Mouse (Mus musculus) thymus, postnatal 10 days (tissue): ENCODE measurements around the gene Stx6.
A peak's percentile ranks its signal among the peaks of the same experiment; 100 is the strongest.

ENCODE experiments used
- DNase-seq, 2 experiments: peaks; one replicate each; pipeline ENCODE4 v3.0.0; 2021; ENCODE audit warnings: low spot score in 2 of 2

The Stx6 gene

DNA sequence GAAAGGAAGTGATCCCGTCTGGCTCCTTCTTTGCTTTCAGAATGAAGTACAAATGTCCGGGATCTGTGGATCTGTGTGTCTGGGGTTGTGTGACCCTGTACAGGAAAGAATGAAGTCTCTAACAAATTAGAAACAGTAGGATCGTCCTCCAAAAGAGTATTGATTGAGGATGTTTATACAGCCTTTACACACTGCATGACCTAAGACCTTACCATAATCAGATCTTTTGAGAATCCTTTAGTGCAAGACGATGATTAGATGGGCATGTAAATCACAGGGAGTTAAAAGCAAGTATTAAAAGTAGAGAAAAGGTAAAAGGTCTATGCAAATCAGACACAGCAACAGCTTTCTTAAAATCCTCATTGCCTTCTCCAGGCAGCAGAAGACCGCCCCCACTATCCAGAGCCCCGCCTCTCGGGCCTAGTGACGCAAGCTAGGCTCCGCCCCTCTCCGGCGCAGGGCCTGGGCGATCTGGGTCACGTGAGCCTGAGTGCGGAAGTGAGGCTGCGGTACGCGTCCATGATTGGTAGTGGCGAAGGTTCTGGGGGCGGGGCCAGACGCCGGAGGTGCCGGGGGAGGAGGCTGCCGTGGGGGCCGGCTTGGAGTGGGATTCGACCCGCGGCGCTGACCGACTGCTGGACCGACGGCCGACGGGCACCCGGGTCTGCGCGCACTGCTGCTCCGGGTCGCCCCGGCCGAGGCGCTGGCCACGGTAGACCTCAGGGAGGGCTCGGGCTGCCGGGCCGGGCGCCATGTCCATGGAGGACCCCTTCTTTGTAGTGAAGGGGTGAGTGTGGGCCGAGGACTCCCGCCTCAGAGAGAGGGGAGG, at the start of gene Stx6:
TSS of gene Stx6 (plus strand) at position 575 of the 829 bp plus-strand sequence.
- peak; percentile 98 to 99 for DNase-seq

DNA sequence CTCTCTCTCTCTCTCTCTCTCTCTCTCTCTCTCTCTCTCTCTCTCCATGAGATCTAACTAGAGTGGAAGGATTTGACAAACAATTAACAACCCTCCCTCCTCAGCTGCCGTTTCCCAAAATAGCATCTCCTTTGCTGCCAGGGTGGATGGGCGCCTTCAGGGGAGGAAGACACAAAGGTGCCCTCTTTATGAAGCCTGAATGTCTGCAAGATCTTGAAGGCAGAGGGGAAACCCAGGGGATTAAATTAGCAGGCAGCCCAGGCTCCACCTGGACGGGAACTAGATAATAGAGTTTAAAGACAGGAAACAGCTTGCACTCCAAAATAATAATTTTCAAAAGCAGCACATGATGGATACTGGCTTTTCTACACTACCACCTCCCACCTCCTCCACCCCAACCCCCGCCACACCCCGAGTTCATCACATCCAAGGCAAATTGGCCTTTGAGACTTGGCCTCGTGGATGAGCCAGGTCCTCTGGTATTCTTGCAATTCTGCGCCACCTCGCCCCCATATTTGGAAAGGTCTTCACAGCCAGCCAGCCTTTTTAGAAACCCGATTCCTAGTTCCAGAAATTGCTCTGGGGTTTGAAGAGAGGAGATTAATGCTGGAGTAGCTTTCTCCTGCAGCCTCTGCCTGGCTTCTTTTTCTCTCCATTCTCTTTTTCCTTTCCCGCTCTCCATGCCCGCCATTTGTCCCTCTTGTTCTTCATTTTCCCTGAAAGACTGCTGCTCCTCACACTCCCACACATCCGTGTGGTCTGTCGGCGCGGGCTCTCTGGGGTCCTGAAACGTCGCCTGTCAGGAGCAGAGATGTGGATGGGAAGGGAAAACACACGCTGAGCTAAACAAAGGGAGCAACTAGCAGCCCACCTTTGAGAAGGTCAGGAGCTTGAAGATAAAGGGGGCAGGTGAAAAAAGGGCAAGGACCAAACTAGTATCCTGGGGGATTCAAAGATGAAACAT, 48.8 kb upstream of the Stx6 start:
- DNase-seq: no peak

DNA sequence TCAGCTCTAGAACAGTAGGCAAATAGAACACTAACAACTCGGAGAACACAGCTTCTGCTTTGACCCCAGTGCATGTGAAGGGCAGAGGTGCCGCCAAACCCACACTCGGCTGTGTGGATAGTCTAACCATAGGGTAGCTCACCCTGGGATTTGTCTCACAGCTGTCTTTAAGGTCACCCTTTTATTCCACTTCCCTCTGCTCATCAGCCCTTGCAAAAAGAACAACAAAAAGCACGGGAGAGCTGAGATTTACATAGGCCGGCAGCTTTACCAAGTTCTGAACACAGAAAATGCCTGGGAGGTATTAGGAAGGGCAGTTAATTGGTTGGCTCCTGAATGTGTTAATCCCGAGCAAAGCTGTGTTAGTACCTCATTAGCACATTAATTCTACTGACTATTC, 47.0 kb upstream of the Stx6 start:
- DNase-seq: no peak

DNA sequence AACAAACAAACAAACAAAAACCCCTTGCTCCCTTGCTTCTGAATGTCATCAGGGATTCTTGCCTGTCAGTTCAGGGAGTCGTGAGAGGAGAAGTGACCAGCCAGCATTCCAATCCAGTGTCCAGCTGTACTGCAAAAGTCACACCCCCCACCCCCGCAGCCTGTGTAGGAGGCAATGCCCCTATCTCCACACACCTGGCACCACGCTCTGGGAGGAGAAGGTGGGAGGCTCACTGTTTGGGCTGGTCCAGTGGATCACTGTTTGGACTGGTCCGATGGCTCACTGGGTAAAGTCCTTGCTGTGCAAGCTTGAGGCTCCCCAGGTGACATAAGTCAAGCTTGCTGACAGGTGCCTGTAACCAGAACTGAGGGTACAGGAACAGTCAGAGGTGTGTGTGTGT, 46.4 kb upstream of the Stx6 start:
- no peak for DNase-seq

DNA sequence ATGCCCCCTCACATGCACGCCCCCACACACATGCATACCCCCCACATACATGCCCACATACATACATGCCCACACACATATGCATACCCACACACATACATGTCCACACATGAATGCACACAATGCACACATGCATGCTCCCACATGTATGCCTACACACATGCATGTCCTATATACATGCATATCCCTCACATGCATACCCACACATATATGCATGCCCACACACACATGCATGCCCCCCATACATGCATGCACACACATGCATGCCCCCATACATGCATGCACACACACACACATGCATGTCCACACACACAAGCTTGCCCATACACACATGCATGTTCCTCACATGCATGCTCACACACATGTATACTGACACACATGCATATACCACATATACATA, 45.6 kb upstream of the Stx6 start:
- DNase-seq: no peak

DNA sequence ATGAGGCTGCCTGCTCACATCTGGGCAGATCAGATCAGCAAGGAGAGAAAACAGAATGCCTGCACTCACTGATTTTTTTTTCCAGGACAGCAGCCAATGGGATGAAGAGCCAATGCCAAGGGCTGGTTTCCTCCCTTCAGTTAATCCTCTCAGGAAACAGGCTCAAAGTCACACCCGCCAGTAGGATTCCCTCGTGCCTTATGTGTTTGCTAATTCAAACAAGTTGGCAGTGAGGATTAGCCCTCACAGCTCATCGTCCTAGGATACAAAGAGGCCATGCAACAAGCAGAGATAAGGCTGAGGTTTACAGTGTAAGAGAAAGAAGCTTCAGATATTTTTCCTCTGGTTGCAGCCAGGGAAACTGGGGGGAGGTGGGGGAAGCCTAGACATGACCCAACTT, 44.6 kb upstream of the Stx6 start:
- no peak for DNase-seq

DNA sequence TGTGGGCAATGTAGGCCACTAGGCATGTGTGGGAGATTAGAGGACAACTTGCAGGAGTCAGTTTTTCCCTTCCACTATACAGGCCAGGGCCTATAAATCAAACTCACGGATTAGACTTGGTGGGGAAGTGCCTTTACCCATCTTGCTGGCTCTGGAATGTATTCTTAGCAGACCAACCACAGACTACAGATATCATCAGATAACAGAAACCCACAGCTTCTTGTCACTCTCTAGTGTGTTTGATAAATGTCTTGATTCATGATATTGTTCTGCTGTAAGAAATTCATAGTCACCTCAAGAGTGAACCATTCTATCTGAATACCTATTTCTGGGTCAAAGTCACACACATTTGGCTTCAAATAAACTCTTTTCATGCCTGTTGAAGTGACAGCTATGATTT, 38.8 kb upstream of the Stx6 start:
- no peak for DNase-seq

DNA sequence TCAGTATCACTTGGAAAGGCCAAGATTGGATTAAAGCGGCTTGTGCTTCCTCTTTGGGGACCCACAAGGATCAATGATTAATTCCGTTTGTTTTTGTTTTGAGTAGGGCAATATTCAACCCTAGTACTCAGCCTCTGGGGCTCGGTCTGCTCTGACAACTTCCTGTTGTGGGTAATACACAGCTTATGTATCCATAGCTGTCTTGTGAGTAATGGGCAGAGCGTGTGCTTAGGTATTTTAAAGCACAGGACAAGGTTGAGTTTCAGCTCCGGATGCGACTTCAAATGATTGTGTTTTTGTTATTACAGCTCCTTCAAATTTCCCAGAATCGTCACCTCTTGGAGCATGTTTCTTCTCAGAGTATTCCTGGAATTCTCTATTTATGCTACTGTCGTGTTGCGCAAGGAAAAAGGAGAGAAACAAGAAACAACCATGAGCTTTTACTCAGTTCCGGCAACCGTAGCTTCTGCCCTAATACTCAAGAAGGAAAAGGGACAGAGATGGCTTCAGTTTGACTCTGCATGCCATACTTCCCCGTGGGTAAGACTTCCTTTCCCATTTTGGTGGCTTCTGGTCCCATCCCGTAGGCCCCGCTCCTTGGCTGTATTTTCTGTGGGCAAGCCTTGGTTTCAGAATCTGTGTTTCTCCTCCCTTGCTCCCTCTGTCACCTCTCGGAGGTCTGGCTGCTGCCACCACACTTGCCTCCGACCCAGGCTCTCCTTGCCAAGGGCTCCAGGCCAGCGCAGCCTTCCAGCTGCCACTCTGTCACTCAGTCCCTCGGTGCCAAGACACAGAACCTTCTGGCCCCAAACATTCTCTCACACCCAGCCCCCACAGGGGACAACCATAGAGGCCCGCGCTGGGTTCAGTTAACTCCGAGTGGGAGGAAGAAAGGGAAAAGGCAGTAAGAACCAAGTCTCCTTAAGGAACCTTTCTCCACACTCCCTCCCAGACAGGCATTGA, 36.3 kb upstream of the Stx6 start:
- no peak for DNase-seq

DNA sequence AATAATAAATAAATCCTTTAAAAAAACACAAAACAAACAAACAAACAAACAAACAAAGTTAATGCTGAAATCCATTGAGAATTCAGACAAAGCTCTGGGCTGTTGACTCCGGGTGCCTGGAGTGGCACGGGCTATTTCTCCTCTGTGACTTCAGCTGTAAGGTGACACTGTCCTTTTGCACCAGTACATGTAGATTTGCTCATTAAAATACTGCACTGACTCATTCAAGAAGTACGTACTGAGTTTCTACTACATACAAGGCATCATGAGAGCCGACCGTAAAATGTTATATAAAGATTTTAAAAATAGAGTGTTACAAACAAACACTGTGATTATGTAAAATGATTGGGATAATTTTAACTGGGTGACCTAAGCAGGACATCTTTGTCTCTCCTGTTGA, 34.1 kb upstream of the Stx6 start:
- no peak for DNase-seq

DNA sequence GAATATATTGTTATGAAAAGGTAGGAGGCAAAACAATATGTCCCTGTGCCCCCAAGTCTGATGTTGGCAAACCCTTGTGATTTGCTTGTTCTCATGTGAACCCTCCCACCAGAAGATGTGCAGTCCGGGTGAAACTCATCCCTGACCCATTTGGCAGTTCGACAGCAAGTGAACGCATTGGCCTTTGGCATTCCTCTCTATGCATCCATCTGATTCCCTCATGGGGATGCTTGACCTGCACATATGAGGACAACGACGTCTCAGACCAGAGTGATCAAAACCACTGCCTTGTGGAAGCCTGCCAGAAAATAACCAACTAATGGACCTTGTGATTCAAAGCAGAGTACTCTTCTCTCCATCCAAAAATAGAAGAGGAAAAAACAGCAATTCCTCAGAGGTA, 31.8 kb upstream of the Stx6 start:
- DNase-seq: no peak

DNA sequence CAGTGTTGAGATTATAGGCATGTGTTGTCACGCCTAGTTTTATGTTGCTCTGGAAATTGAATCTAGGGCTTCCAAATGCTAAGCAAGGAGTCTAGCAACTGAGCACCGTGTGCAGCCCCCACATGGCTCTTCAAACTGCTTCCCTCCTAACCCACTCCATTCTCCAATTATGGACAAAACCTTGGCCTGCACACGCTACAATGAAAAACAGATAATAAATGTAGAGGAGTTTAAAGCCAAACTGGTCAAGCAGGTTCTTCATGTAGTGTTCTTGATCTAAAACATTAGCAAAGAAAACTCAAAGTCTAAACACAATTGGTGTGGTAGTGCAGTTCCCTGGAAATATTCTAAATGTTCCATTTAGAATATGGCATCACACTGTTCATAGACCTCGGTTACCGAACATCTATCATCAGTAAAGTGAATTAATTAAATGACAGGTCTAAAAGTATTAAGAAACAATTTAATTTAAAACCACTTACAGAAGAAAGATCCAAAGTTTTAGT, 31.0 kb upstream of the Stx6 start:
- no peak for DNase-seq

DNA sequence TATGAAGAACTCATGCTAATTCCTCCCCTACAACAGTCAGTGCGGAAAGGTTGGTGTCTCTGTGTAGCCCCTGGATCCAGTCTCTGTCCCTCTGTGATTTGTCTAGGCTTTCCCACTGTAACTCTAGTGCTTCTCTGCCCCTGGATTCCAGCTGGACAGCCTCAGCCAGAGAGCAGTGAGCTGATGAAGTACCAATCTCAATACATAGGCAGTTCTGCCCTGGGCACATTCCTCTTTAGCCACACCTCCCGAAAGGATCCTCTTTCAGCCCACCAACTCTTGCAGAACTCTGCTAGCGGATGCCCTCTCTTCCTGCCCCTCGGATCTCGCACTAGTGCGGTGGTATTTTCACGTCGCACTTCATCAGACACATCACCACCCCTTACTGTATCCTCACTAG, 23.6 kb upstream of the Stx6 start:
- DNase-seq: no peak

DNA sequence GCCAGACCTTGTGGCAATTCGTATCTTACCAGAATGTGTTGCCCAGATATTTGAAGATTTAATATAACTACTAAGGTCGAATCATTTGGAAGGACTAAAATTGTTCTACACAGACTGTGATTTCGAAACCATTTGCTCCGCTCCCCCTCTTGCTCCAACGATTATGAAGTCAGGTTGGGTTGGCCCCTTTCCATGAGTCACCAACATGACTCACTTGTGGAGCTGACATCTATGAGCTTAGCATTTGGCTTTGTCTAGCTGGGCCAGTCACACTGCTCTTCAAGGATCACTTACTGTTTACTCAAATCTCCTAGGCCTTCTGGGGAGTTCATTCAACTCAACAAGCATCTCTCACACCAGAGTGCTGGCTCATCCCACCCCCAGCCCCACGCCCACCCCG, 19.7 kb upstream of the Stx6 start:
- DNase-seq: no peak

DNA sequence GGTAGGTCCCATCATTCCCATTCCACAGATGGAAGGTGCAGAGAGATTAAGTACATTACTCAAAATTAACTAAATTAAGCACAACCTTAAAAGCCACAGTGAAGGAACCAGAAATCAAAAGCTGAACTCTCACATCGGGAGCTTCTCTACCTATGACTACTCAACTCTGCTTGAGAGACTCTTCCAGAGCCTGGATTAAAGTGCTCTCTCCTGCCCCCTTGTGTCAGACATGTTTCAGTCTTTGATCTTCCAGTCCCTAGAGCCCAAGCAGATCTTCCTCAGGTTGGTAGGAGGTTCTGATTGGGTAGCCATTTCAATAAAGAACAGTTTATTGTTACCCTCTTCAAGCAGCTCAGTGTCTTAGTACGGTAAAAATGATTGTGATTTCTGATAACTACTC, 18.4 kb upstream of the Stx6 start:
- DNase-seq: peak; percentile 63 to 88

DNA sequence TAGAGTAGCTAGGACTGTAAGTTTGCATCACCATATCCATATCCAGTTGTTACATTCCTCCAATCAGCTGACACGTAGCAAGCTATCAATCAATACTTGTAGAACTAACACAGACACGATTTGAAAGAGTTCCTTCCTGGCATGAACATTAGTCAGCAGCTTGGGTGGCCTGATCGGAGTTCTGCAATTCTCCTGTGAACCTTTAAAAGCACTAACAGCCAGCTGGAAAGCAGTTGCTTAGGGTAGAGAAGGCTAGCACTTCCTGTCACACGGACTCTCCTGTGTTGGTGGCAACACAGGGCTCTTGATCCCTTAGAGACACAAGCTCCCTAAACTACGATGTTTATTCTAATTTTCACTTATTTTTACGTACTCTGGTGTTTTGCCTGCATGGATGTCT, 12.9 kb upstream of the Stx6 start:
- DNase-seq: peak; percentile 42 to 53

DNA sequence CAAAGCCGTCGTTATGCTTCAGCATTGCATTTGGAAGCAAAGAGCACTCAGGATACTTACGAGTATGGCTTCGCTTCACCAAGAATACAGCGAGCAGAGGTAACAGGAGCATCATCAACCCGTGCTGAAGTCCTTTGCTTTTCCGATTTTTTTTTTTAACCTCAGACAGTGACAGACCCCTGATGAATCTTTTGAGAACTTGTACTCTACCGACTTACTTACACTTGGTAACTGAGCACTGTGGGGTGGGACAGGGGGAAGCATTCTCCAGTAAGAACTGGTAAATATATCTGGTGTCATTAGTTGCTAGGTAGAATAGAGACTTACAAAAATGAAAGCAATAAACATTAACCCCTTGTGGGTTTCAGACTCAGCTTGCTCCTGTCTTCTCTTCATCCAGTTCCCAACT, 11.9 kb upstream of the Stx6 start, which contains the start of gene Mr1:
TSS of gene Mr1 (minus strand) at position 243 of the 409 bp plus-strand sequence.
- peak; percentile 55 to 79 for DNase-seq

DNA sequence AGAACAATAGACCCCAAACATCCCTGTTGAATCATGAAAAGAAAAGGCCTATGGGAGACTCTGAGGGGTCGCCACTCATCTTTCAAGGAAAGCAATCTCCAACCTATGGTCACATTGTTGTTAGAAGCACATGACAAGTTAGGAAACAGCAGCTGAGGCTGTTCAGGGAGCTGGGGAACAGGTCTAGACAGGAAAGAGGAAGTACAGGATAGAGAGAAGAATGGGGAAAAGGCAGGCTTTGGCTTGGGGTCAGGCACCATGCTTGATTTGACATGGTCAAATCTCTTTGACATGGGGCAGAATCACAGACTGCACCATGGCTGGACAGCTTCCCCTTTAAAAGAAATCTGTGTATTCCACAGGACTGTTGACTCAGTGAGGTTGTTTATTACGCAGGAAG, 11.3 kb upstream of the Stx6 start:
- no peak for DNase-seq

DNA sequence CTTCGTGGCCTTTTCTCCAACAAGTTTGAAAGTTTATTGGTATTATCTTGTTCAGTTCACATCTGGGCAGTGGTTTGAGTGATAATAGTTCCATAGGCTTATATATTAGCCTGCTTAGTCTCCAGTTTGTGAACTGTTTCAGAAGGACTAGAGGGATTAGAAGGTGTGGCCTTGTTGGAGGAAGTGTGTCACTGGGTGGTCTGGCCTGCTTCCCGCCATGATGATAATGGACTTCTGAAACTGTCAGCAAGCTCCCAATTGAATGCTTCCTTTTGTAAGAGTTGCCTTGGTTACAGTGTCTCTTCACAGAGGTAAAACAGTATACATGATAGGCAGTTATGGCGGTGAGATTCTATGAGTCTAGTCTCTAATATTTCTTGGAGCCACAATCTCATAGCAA, 9.1 kb upstream of the Stx6 start:
- no peak for DNase-seq

DNA sequence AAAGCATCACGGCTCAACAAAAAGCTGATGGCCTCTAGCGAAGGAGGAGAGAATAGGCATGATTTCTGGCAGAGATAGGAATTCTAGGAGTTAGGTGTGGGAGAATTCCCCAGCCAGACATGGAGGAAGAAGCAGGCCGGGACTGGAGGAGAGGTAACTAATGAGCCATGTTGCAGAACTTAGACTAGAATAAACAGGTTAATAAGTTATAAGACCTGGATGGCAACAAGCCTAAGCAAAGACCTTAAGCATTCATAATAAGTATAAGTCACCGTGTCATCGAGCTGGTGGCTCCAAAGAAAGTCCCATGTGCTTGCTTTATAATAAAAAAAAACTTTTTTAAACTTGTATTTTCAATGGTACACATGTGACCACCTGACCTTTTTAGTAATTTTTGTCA, 7.7 kb upstream of the Stx6 start:
- no peak for DNase-seq

DNA sequence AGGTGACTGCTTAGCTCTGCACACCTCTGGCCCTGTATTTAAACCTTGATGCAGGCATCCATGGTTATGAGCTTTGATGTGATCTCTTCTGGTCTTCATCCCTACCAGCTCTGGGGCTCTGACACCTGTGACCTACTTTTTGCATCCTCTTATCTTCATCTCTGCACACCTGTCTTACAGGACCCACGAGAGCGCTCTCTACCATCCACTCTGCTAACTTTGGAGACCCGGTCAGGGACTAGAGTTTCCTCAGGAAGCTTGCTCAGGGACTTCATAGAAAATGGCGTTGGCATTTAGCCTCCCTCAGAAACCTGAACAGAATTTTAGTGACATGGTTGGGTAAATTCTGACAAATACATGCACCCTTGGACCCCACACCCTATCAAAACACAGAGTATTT, 4.6 kb upstream of the Stx6 start:
- peak; percentile 71 to 78 for DNase-seq

DNA sequence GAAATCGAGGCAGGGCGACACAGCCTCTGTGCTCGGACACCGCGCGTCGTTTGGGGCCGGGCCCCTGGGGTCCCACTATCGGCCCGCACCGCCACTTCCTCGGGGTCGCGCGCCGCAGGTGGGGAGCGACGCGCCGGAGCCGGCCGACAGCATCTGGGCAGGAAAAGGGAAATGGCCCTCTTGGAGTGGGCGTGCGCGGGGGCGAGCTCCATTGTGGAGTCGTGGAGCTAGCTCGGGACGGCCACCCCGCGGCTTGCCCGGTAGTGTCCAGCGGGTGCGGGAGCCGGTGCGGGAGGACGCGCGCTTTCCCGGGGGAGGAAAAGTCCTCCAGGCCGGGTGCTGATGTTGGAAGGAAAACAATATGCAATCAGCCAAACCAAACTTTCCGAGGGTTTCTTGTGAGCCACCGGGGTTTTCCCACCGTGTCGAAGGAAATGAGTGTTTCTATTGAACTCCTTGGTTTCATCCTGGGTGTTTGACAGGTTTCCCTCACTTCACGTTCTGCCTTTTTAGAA, 512 bp downstream of the Stx6 start:
- peak; percentile 62 to 66 for DNase-seq
